Mouse (Mus musculus): Measurements from ENCODE around the gene Dapk3. TPM values are rescaled to one million over a fixed set of nuclear protein-coding genes. Genes with fewer than 3 reads are reported as not detected.

Dapk3 gene
- polyA plus RNA-seq, 1 experiment: 95.9 TPM

DNA sequence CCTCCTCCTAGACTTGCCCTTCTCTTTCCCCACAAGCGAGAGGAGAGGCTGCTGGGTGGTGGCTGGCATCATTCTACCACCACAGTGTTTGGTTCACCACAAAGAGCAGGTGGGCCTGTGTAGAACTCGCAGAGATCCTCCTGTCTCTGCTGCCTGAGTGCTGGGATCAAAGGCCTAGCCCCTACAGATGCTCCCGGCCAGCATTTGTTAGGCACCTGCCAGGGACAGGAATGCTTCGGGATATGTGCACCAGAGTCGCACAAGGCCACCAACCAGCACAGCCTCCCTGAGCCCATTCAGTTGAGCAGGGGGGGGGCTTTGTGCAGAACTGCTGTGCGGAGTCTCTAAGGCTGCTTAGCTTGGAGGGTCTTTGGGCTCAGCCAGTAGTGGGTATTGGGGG is 37.5 kb upstream of the Dapk3 start:
- H3K36me3 ChIP-seq (ENCODE audit: control insufficient read depth, insufficient read depth, low read length): peaks cover 58% of the 10 kb centered on the region

DNA sequence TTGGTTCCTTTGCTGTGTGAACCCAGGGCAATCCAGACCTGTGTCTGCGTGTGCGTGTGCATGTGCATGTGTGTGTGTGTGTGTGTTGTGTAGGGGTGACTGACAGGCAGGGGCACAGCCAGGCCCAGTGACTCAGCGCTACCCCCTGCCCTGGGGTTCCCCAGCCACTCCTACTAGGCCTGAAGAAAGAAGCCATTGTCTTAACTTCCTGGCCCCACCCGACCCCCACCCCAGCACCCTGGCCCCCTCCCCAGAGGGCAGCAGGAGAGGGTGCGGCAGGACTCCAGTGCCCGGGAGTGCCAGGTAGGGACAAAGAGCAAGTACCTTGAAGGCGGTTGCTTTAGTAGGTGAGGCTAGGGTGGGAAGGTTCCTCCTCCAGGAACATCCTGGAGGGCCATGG is 37.0 kb upstream of the Dapk3 start:
- H3K36me3 ChIP-seq (ENCODE audit: control insufficient read depth, insufficient read depth, low read length): peaks cover 61% of the 10 kb centered on the region
- no peak overlapping the region for H3K27ac ChIP-seq (ENCODE audit: control insufficient read depth, insufficient read depth, low read length)
- H3K4me3 ChIP-seq (ENCODE audit: control insufficient read depth, insufficient read depth, low read length): no peak overlapping the region
- H3K27me3 ChIP-seq (ENCODE audit: control insufficient read depth, insufficient read depth, low read length): no peaks in the 10 kb centered on the region
- 92% methylated on average over 7 of the region's 7 CpGs for WGBS
- H3K4me1 ChIP-seq (replicated peaks; ENCODE audit: control insufficient read depth, insufficient read depth, low read length): peaks cover 9% of the 10 kb centered on the region
- no peak for DNase-seq
- TF ChIP-seq CTCF (IDR thresholded peaks at IDR 0.05; ENCODE audit: borderline replicate concordance, control insufficient read depth, extremely low read depth, insufficient read depth, low read length, poor library complexity): no peak
- TF ChIP-seq POLR2A (IDR thresholded peaks at IDR 0.05; ENCODE audit: control insufficient read depth, extremely low read depth, insufficient read depth, low read length, poor library complexity): no peak

More for the DNA sequence above, 37.5 kb upstream of the Dapk3 start:
- no peaks in the 10 kb centered on the region for H3K27me3 ChIP-seq (ENCODE audit: control insufficient read depth, insufficient read depth, low read length)
- H3K27ac ChIP-seq (ENCODE audit: control insufficient read depth, insufficient read depth, low read length): no peak overlapping the region
- H3K4me3 ChIP-seq (ENCODE audit: control insufficient read depth, insufficient read depth, low read length): no peak overlapping the region
- H3K4me1 ChIP-seq (replicated peaks; ENCODE audit: control insufficient read depth, insufficient read depth, low read length): peaks cover 14% of the 10 kb centered on the region
- WGBS: 88% methylated on average over 6 of the region's 6 CpGs
- TF ChIP-seq CTCF (IDR thresholded peaks at IDR 0.05; ENCODE audit: borderline replicate concordance, control insufficient read depth, extremely low read depth, insufficient read depth, low read length, poor library complexity): no peak
- TF ChIP-seq POLR2A (IDR thresholded peaks at IDR 0.05; ENCODE audit: control insufficient read depth, extremely low read depth, insufficient read depth, low read length, poor library complexity): no peak
- DNase-seq: no peak

DNA sequence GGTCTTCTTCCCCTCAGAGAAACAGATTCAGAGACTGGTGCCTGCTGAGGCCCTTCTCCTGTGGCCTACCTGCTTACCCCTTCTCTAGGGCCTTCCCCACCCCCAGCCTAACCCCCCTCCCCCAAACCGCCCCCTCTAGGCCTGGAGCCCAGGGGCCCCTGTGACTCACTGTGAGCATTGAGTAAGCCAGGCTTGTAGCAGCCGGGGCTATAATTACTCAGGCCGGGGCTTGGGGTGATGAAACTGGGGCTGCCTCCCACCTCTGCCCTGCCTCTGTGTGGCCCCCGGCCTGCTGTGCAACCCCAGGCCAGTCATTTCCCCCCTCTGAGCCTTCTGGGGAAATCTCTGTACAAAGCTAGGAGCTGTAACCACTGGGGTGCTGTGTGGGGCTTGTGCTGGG is 36.5 kb upstream of the Dapk3 start:
- DNase-seq: no peak
- WGBS: 96% methylated on average over 4 of the region's 4 CpGs
- peaks cover 6% of the 10 kb centered on the region; the same call in 1 of the 2 replicates for H3K4me1 ChIP-seq (replicated peaks; ENCODE audit: control insufficient read depth, insufficient read depth, low read length)
- peaks cover 61% of the 10 kb centered on the region for H3K36me3 ChIP-seq (ENCODE audit: control insufficient read depth, insufficient read depth, low read length)
- TF ChIP-seq CTCF (IDR thresholded peaks at IDR 0.05; ENCODE audit: borderline replicate concordance, control insufficient read depth, extremely low read depth, insufficient read depth, low read length, poor library complexity) (no peak), POLR2A (IDR thresholded peaks at IDR 0.05; ENCODE audit: control insufficient read depth, extremely low read depth, insufficient read depth, low read length, poor library complexity) (no peak)
- no peaks in the 10 kb centered on the region for H3K27me3 ChIP-seq (ENCODE audit: control insufficient read depth, insufficient read depth, low read length)
- no peak overlapping the region for H3K27ac ChIP-seq (ENCODE audit: control insufficient read depth, insufficient read depth, low read length)
- no peak overlapping the region for H3K4me3 ChIP-seq (ENCODE audit: control insufficient read depth, insufficient read depth, low read length)

DNA sequence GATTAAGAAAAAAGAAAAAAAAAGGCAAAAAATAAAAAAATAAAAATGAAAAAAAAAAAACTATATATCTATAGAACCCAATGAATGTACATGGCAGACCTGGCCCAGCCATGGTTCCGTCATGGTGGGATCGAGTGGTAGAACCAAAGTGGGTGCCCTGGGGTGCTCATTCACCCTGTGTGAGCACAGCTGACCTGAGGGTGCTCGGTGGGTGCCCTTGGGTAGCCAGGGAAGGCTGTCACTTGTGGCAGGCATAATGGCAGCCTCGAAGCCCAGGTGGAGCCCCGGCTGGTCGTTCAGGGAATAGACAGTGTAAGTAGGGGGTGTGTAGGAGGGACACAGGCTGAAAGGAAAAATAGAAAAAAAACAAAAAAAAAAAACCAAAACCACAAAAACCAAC is 31.5 kb upstream of the Dapk3 start:
- peaks cover 69% of the 10 kb centered on the region for H3K36me3 ChIP-seq (ENCODE audit: control insufficient read depth, insufficient read depth, low read length)
- H3K27ac ChIP-seq (ENCODE audit: control insufficient read depth, insufficient read depth, low read length): no peak overlapping the region
- no peak overlapping the region for H3K4me3 ChIP-seq (ENCODE audit: control insufficient read depth, insufficient read depth, low read length)
- no peaks in the 10 kb centered on the region for H3K27me3 ChIP-seq (ENCODE audit: control insufficient read depth, insufficient read depth, low read length)
- H3K4me1 ChIP-seq (replicated peaks; ENCODE audit: control insufficient read depth, insufficient read depth, low read length): no peaks in the 10 kb centered on the region
- DNase-seq: no peak
- WGBS: 56% methylated on average over 6 of the region's 6 CpGs
- no peak for TF ChIP-seq CTCF (IDR thresholded peaks at IDR 0.05; ENCODE audit: borderline replicate concordance, control insufficient read depth, extremely low read depth, insufficient read depth, low read length, poor library complexity)
- TF ChIP-seq POLR2A (IDR thresholded peaks at IDR 0.05; ENCODE audit: control insufficient read depth, extremely low read depth, insufficient read depth, low read length, poor library complexity): no peak

DNA sequence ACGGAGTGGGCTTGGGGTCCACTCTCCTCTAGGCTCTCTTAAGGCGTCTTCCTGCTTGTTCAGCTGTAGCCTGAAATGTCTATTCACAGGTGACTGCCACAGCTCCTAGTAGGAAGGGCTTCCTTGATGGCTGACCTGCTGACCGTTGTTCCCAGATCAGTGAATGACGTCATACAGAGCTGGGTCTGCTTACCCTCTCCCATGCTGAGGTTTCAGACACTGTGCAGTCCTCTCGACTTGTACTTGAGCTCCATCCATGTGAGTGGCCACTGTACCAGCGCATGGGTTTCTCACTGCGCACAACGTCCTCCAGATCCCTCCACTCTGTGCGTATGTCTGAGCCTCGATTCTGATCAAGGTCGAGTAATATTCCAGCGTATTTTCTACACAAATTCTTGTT is 30.2 kb upstream of the Dapk3 start:
- TF ChIP-seq CTCF (IDR thresholded peaks at IDR 0.05; ENCODE audit: borderline replicate concordance, control insufficient read depth, extremely low read depth, insufficient read depth, low read length, poor library complexity) (no peak), POLR2A (IDR thresholded peaks at IDR 0.05; ENCODE audit: control insufficient read depth, extremely low read depth, insufficient read depth, low read length, poor library complexity) (no peak)
- H3K36me3 ChIP-seq (ENCODE audit: control insufficient read depth, insufficient read depth, low read length): peaks cover 74% of the 10 kb centered on the region
- 93% methylated on average over 12 of the region's 12 CpGs for WGBS
- no peak overlapping the region for H3K4me3 ChIP-seq (ENCODE audit: control insufficient read depth, insufficient read depth, low read length)
- no peaks in the 10 kb centered on the region for H3K27me3 ChIP-seq (ENCODE audit: control insufficient read depth, insufficient read depth, low read length)
- DNase-seq: no peak
- H3K27ac ChIP-seq (ENCODE audit: control insufficient read depth, insufficient read depth, low read length): no peak overlapping the region
- no peaks in the 10 kb centered on the region for H3K4me1 ChIP-seq (replicated peaks; ENCODE audit: control insufficient read depth, insufficient read depth, low read length)

DNA sequence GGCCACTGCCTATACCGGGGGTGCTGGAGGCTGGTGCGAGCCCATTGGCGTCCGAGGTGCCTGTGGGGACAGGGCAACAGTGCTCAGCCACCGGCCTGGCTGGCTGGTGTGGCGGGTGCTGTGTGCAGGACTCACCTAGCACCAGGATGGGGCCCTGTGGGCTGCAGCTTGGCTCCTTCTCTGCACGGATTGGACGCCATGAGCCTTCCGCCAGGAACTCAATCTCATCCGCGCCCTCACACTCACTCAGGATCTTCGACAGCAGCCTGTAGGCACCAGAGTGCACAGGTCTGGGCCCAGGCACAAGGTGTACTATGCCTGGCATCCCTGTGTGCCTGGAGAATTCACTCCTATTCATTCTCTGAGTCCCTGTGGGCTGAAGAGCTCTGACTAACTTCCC is 28.5 kb upstream of the Dapk3 start:
- Histone ChIP-seq H3K27ac (ENCODE audit: control insufficient read depth, insufficient read depth, low read length) (no peak overlapping the region), H3K4me1 (replicated peaks; ENCODE audit: control insufficient read depth, insufficient read depth, low read length) (no peaks in the 10 kb centered on the region), H3K36me3 (ENCODE audit: control insufficient read depth, insufficient read depth, low read length) (peaks cover 58% of the 10 kb centered on the region), H3K4me3 (ENCODE audit: control insufficient read depth, insufficient read depth, low read length) (no peak overlapping the region), H3K27me3 (ENCODE audit: control insufficient read depth, insufficient read depth, low read length) (no peaks in the 10 kb centered on the region)
- no peak for TF ChIP-seq CTCF (IDR thresholded peaks at IDR 0.05; ENCODE audit: borderline replicate concordance, control insufficient read depth, extremely low read depth, insufficient read depth, low read length, poor library complexity)
- no peak for TF ChIP-seq POLR2A (IDR thresholded peaks at IDR 0.05; ENCODE audit: control insufficient read depth, extremely low read depth, insufficient read depth, low read length, poor library complexity)
- no peak for DNase-seq
- 98% methylated on average over 12 of the region's 12 CpGs for WGBS

DNA sequence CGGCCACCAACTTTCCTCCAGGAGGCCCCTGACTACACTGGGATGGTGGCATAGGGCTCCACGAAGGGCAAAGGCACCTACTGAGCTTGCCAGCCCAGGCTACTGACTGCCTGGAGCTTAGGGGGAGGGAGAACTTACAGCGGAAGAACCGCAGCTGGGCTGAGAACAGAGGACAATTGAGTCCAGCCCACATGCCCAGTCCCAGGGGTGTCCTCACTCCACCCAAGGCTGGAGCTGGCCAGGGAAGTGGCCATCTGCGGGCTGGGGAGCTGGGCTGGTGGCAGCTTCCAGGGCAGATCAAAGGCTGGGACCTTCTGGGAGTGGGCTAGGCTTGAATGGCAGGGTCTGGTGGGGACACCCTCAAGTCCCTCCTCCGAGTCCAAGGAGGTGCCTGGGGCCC is 28.1 kb upstream of the Dapk3 start:
- H3K4me3 ChIP-seq (ENCODE audit: control insufficient read depth, insufficient read depth, low read length): no peak overlapping the region
- TF ChIP-seq CTCF (IDR thresholded peaks at IDR 0.05; ENCODE audit: borderline replicate concordance, control insufficient read depth, extremely low read depth, insufficient read depth, low read length, poor library complexity) (no peak), POLR2A (IDR thresholded peaks at IDR 0.05; ENCODE audit: control insufficient read depth, extremely low read depth, insufficient read depth, low read length, poor library complexity) (no peak)
- 96% methylated on average over 6 of the region's 6 CpGs for WGBS
- peaks cover 54% of the 10 kb centered on the region for H3K36me3 ChIP-seq (ENCODE audit: control insufficient read depth, insufficient read depth, low read length)
- H3K27me3 ChIP-seq (ENCODE audit: control insufficient read depth, insufficient read depth, low read length): no peaks in the 10 kb centered on the region
- no peak overlapping the region for H3K27ac ChIP-seq (ENCODE audit: control insufficient read depth, insufficient read depth, low read length)
- H3K4me1 ChIP-seq (replicated peaks; ENCODE audit: control insufficient read depth, insufficient read depth, low read length): no peaks in the 10 kb centered on the region
- DNase-seq: no peak

All from thymus, adult 2 months (tissue).